ENCODE assay signal across 9 mouse cellular contexts in genomic region chr13:59011530-59011903, GRCm38 (mm10).
DNase-seq lines count a peak whose midpoint lies in the region.
"Had no signal": no experiment of that assay in that cellular context is flagged by ENCODE, and none has a peak within 500 bp of the region (broad histone marks: within the 10 kb centered on the region; RNA-seq: fewer than 3 reads in every experiment).

No protein-coding gene starts in this region.

- H3K9me3 ChIP-seq in hindbrain, embryonic 10.5 days, result no peaks in the 10 kb centered on the region

- peak overlapping the region; percentile 88 for H3K27ac ChIP-seq in hindbrain, embryonic 10.5 days

- DNase-seq in ES-CJ7 (ENCODE audit: low read depth, low spot score), result peak; percentile 90
- DNase-seq in cerebellum, postnatal 10 days, result peak; percentile 83 to 84
- DNase-seq in frontal cortex, postnatal 14 days (ENCODE audit: low spot score in 2 of 2), result peak; percentile 70 to 87
- peak; percentile 77 for DNase-seq in hindbrain, embryonic 10.5 days (ENCODE audit: low spot score)
- peak; percentile 33 for DNase-seq in layer of hippocampus, adult 9-10 months (ENCODE audit: low spot score)
- DNase-seq in lung, adult 18-20 months, result peak; percentile 75 to 84
- DNase-seq in ovary, adult 18-20 months (ENCODE audit: low spot score), result peak; percentile 60
- DNase-seq in thymus, postnatal 4 days, result peak; percentile 73

- peaks cover 31% of the 10 kb centered on the region for H3K4me1 ChIP-seq in hindbrain, embryonic 10.5 days (replicated peaks)

- peaks cover 37% of the 10 kb centered on the region for H3K27me3 ChIP-seq in hindbrain, embryonic 10.5 days (ENCODE audit: insufficient read depth, poor library complexity, severe bottlenecking)
- H3K27me3 ChIP-seq: CH12.LX had no signal

- peak overlapping the region; percentile 50 for H3K4me3 ChIP-seq in hindbrain, embryonic 10.5 days

- no peaks in the 10 kb centered on the region for H3K36me3 ChIP-seq in hindbrain, embryonic 10.5 days

- WGBS in hindbrain, embryonic 10.5 days, result 2% methylated on average over 15 of the region's 15 CpGs

Comparison
In these comparisons a context has a peak if more than half of its experiments do, and no peak if none do; other contexts are left out.
1. Peak in every context shown above with its lines: DNase-seq, H3K4me3 ChIP-seq and H3K27ac ChIP-seq.
2. DNase-seq: peak in every context shown above with its lines; median percentile 90 in ES-CJ7; 84 in cerebellum, postnatal 10 days; 80 in lung, adult 18-20 months; 78 in frontal cortex, postnatal 14 days; 77 in hindbrain, embryonic 10.5 days; 73 in thymus, postnatal 4 days; 60 in ovary, adult 18-20 months; 33 in layer of hippocampus, adult 9-10 months.